Mouse (Mus musculus) kidney, embryonic 14.5 days (tissue): Measurements from ENCODE around the gene Tulp2. TPM values are rescaled to one million over a fixed set of nuclear protein-coding genes. Genes with fewer than 3 reads are reported as not detected.

Experiments
- ATAC-seq: fragments of 200-750 bp; cut with Nextera tagmentation; 2 replicates; pipeline ENCODE4 v1.8.0; 2017; ENCODE audit warnings: moderate number of reproducible peaks, mild to moderate bottlenecking, moderate TSS enrichment, moderate library complexity; ENCODE audit not compliant: low FRiP score, low TSS enrichment
- H3K27ac ChIP-seq: fragments of 300-500 bp; sonication (generic); 2 replicates; pipeline ENCODE4 v1.5.1; 2014; ENCODE audit warnings: low read depth, mild to moderate bottlenecking, low read length, moderate library complexity, mixed read lengths
- H3K27me3 ChIP-seq: fragments of 300-500 bp; sonication (generic); 2 replicates; pipeline ENCODE4 v1.6.1; 2014; ENCODE audit warnings: mild to moderate bottlenecking, low read length; ENCODE audit not compliant: control insufficient read depth, insufficient read depth
- H3K36me3 ChIP-seq: fragments of 300-500 bp; sonication (generic); 2 replicates; pipeline ENCODE4 v1.6.1; 2014; ENCODE audit warnings: low read length, mixed read lengths; ENCODE audit not compliant: control insufficient read depth, insufficient read depth
- H3K4me1 ChIP-seq: fragments of 300-500 bp; sonication (generic); 2 replicates; pipeline ENCODE4 v1.6.1; 2014; ENCODE audit warnings: low read length, mixed read lengths; ENCODE audit not compliant: control insufficient read depth, insufficient read depth
- H3K4me2 ChIP-seq: fragments of 300-500 bp; sonication (generic); replicated peaks from 2 replicates; pipeline ENCODE4 v1.6.1; 2014; ENCODE audit warnings: low read depth, mild to moderate bottlenecking, low read length
- H3K4me3 ChIP-seq: fragments of 300-500 bp; sonication (generic); 2 replicates; pipeline ENCODE4 v1.5.1; 2014; ENCODE audit warnings: mild to moderate bottlenecking, low read length
- H3K9ac ChIP-seq: fragments of 300-500 bp; sonication (generic); 2 replicates; pipeline ENCODE4 v1.6.1; 2014; ENCODE audit warnings: low read depth, mild to moderate bottlenecking, low read length, moderate library complexity
- H3K9me3 ChIP-seq: fragments of 300-500 bp; sonication (generic); 2 replicates; pipeline ENCODE4 v1.6.1; 2016; ENCODE audit warnings: low read length; ENCODE audit not compliant: control insufficient read depth
- WGBS: fragments of 180-500 bp; shearing (Covaris S2); extraction: QIAGEN DNeasy Blood & Tissue Kit; methylation state at CpG from one replicate; pipeline ENCODE4 v1.1.7; 2014; 5-methylcytosine and 5-hydroxymethylcytosine counted together
- polyA plus RNA-seq: library from polyadenylated mRNA; unstranded; fragments of >200 nt; fragmentation: Nextera tagmentation; extraction: Ambion mirVana; gene quantifications from 2 replicates; pipeline ENCODE4 v1.2.1, GENCODE M21; 2014

The Tulp2 gene
- polyA plus RNA-seq, 1 experiment from 2014 or later = 0.64 TPM

GRCm38 (mm10) chr7:45463987-45464778 is 17.5 kb upstream of the Tulp2 start:
- no peaks in the 10 kb centered on the region for H3K27me3 ChIP-seq
- peaks cover 21% of the 10 kb centered on the region for H3K4me1 ChIP-seq
- H3K4me2 ChIP-seq = no peak overlapping the region
- no peaks in the 10 kb centered on the region for H3K9me3 ChIP-seq
- no peak for ATAC-seq
- H3K27ac ChIP-seq = no peak overlapping the region
- H3K4me3 ChIP-seq = no peak overlapping the region
- no peak overlapping the region for H3K9ac ChIP-seq
- WGBS = 88% methylated on average over 7 of the region's 7 CpGs
- H3K36me3 ChIP-seq = peaks cover 28% of the 10 kb centered on the region

GRCm38 (mm10) chr7:45465112-45465511 is 16.6 kb upstream of the Tulp2 start:
- Histone ChIP-seq H3K4me2 (no peak overlapping the region; the same call in 1 of the 2 replicates), H3K4me3 (no peak overlapping the region; the same call in 1 of the 2 replicates)

GRCm38 (mm10) chr7:45465549-45465948 is 16.1 kb upstream of the Tulp2 start:
- peaks cover 16% of the 10 kb centered on the region for H3K4me1 ChIP-seq
- no peak for ATAC-seq
- no peaks in the 10 kb centered on the region for H3K9me3 ChIP-seq
- peaks cover 28% of the 10 kb centered on the region for H3K36me3 ChIP-seq
- H3K27ac ChIP-seq = no peak overlapping the region
- H3K4me3 ChIP-seq = peak overlapping the region; percentile 75
- 81% methylated on average over 9 of the region's 9 CpGs for WGBS
- H3K4me2 ChIP-seq = peak overlapping the region; percentile 71
- H3K27me3 ChIP-seq = no peaks in the 10 kb centered on the region
- H3K9ac ChIP-seq = peak overlapping the region; percentile 84; the same call in 1 of the 2 replicates

More at GRCm38 (mm10) chr7:45465112-45465511, 16.6 kb upstream of the Tulp2 start:
- peaks cover 28% of the 10 kb centered on the region for H3K36me3 ChIP-seq
- no peaks in the 10 kb centered on the region for H3K9me3 ChIP-seq
- ATAC-seq = no peak
- H3K4me1 ChIP-seq = peaks cover 20% of the 10 kb centered on the region
- no peak overlapping the region for H3K9ac ChIP-seq
- no peaks in the 10 kb centered on the region for H3K27me3 ChIP-seq
- WGBS = 96% methylated on average over 12 of the region's 12 CpGs
- no peak overlapping the region for H3K27ac ChIP-seq

- ATAC-seq = peak; percentile 79
- H3K4me2 ChIP-seq = peak within 1 kb of the TSS; percentile 71
- H3K4me1 ChIP-seq = peaks cover 10% of the 10 kb centered on the region
- H3K9ac ChIP-seq = peak within 1 kb of the TSS; percentile 84
- H3K4me3 ChIP-seq = peak within 1 kb of the TSS; percentile 75
- peaks cover 28% of the 10 kb centered on the region for H3K36me3 ChIP-seq
- H3K27ac ChIP-seq = no peak within 1 kb of the TSS
- under 1% methylated on average over 44 of the region's 58 CpGs for WGBS
- no peaks in the 10 kb centered on the region for H3K27me3 ChIP-seq
- no peaks in the 10 kb centered on the region for H3K9me3 ChIP-seq
These were observed 15.2 kb upstream of the Tulp2 start, which contains the start of gene Bax for GRCm38 (mm10) chr7:45466283-45467089. Gene Bax (minus strand): TSS chr7:45466898.

- Histone ChIP-seq H3K4me2 (peak overlapping the region; percentile 71), H3K9me3 (no peaks in the 10 kb centered on the region), H3K36me3 (peaks cover 28% of the 10 kb centered on the region), H3K4me3 (peak overlapping the region; percentile 75), H3K9ac (peak overlapping the region; percentile 84; the same call in 1 of the 2 replicates), H3K27ac (no peak overlapping the region), H3K27me3 (no peaks in the 10 kb centered on the region), H3K4me1 (peaks cover 10% of the 10 kb centered on the region)
- 31% methylated on average over 7 of the region's 7 CpGs for WGBS
- no peak for ATAC-seq
These were observed 14.5 kb upstream of the Tulp2 start for GRCm38 (mm10) chr7:45467090-45467670.

GRCm38 (mm10) chr7:45470869-45471268 is 10.8 kb upstream of the Tulp2 start:
- Histone ChIP-seq H3K9me3 (no peaks in the 10 kb centered on the region), H3K36me3 (no peaks in the 10 kb centered on the region), H3K4me1 (peaks cover 3% of the 10 kb centered on the region), H3K4me3 (no peak overlapping the region), H3K9ac (no peak overlapping the region), H3K27ac (no peak overlapping the region), H3K27me3 (no peaks in the 10 kb centered on the region), H3K4me2 (no peak overlapping the region)
- WGBS = 3% methylated on average over 3 of the region's 3 CpGs
- no peak for ATAC-seq

- 66% methylated on average over 16 of the region's 16 CpGs for WGBS
- H3K4me3 ChIP-seq = peak overlapping the region; percentile 19
- H3K27ac ChIP-seq = no peak overlapping the region
- no peak for ATAC-seq
- H3K9me3 ChIP-seq = no peaks in the 10 kb centered on the region
- H3K27me3 ChIP-seq = no peaks in the 10 kb centered on the region
- 0 out of 2 replicates have a peak, but pooled peaks cover 3% of the 10 kb centered on the region for H3K4me1 ChIP-seq
- peak overlapping the region; percentile 42; the same call in 1 of the 2 replicates for H3K9ac ChIP-seq
- H3K36me3 ChIP-seq = no peaks in the 10 kb centered on the region
- H3K4me2 ChIP-seq = peak overlapping the region; percentile 32
These were observed 6.2 kb upstream of the Tulp2 start for GRCm38 (mm10) chr7:45475291-45475969.

- H3K9me3 ChIP-seq = no peaks in the 10 kb centered on the region
- H3K27ac ChIP-seq = no peak overlapping the region
- no peaks in the 10 kb centered on the region for H3K36me3 ChIP-seq
- ATAC-seq = no peak
- 46% methylated on average over 1 of the region's 1 CpGs for WGBS
- no peak overlapping the region for H3K9ac ChIP-seq
- 0 out of 2 replicates have a peak, but pooled peaks cover 3% of the 10 kb centered on the region for H3K4me1 ChIP-seq
- H3K4me3 ChIP-seq = no peak overlapping the region
- H3K27me3 ChIP-seq = no peaks in the 10 kb centered on the region
- H3K4me2 ChIP-seq = no peak overlapping the region
These were observed 5.2 kb upstream of the Tulp2 start for GRCm38 (mm10) chr7:45476453-45476852.
